Mouse (Mus musculus): ENCODE results near the gene Wfdc3.
"Not testable (repeated sequence)": the region's sequence is repeated elsewhere in the genome, so short reads cannot be mapped to it uniquely, and the experiment has no call there.

Wfdc3 gene

DNA sequence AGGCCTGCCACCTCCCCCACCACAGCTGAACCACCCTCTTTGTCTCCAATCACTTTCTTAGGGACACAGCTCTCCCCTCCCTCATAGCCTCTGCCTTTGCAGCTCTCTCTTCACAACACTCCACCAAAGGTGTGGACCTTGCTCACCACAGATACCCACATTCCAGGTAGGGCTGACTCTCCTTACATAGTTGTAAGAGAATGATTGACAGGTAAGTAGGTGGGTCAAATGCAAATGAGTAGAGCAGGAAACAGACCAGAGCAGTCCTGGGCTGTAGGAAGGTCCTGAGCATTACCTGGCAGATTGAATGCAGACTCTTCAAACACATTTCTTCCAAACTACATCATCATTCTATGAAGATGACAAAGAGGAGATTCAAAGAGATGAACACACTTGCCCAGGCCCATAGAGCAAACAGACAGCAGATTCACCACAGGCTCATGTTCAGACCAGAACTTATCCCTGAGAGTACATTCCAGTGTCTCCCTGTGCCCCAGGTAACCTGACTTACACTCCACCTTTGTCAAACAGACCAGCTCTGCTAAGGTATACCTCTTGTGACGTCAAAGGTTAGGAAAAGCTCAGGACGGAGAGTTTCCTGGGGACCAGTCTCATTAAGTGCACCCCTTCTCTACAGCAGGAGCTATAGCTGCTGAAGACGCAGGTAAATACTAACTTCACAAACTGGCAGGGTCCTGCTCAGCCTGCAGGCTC is 8.2 kb downstream of the Wfdc3 start:
- DNase-seq (ENCODE audit: low spot score): no peak

DNA sequence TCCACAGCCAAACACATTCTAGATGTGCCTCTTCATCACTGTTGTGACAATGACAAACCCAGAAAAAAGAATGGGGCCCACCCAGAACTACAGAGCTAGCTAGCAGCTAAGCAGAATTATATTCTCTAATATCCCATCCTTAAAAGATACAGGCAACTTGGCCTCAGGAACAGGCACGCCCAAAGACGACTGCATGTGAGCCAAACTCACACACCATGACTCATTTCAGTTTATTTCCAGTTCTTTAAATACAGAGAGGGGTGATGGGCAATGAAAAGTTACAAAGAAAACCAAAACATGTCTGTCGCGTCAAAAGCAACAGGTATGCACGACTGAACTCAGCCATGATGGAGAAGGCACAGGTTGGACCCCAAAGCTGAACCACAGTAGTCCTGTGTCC is 10.3 kb downstream of the Wfdc3 start:
- no peak for DNase-seq (ENCODE audit: low spot score)

DNA sequence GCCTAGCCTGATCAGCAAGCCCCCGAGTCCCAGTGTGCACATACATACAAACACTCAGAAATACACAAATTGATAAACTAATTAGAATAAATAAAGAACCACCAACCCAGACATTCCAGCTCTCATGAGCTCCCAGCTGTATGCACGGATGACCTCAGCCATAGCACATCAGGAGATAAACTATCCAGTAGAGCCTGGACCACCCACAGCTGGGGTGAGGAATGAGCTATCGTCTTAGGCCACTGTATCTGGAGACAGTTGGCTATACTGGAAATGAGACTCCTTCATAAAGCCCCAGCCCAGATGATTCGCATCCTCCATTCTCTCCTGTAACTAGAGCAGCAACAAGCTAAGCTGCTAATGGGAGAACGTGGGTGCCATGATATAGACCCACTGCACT is 10.9 kb downstream of the Wfdc3 start:
- no peak for DNase-seq (ENCODE audit: low spot score)

DNA sequence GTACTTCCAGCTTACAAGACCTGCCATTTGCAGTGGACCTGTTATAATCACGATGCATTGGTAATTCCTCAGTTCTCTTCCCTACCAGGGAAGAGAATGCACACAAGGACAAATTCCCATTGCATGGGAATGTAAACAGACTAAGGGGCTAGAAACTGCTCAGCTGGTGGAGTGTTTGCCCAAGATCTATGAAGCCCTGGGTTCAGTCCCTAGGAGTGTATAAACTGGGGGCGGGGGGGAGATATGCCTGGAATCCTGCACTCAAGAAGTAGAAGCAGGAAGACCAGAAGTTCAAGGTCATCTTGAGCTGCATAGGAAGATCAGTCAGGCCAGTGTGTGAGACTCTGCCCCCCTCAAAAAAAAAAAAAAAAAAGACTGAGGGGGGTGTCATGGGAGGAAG is 12.5 kb downstream of the Wfdc3 start:
- no peak for DNase-seq (ENCODE audit: low spot score)

DNA sequence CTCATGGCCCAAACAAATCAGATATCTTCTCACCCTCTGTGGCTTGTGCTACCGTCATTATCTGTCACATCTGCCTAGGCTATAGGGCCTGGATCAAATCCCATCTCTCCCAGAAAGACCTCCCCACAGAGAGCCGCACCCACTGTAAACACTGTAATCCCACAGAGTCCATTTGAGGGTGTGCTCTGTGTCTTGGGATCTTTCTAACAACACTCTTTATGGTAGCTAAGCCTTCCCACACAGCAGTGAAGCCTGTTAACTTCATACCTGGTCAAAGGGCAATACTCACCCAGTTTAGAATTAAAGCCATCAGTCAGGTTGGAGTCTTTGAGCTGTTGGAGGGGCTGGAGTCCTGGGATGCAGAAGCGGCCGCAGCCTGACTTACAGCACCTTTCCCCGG is 14.0 kb downstream of the Wfdc3 start:
- no peak for DNase-seq (ENCODE audit: low spot score)

DNA sequence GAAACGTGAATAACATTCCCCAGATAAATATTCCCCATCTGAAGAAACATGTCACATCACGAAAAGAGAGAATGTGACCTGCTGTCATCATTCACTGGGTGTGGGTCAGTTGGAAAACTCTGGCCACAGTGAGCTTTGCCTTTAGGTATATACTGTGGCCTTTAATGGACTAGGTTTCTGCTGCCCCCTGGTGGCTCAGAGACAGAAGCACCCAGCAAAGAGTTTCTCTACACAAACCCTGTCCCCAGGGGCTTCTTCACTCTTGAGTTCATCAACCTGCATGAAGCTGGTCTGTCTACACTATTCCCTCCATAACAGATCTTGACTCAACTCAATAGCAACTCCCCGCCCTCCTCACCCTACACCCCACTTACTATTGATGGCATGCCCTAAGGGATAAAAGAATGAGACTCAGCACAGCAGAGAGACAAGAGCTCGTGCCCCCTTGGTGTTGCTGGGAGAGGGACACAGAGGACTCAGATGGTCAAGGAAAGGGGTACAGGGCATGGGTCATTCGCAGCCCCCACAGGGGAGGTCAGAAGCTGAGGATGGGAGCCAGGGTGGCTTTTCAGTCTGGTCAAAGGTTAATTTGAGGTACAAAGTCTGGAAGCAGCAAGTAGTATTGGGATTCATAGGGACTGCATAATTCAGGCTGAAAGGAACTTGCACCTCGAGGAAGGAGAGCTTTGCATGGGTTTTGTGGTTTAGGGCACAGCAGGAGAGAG is 19.7 kb downstream of the Wfdc3 start:
- DNase-seq (ENCODE audit: low spot score): peak; percentile 67

DNA sequence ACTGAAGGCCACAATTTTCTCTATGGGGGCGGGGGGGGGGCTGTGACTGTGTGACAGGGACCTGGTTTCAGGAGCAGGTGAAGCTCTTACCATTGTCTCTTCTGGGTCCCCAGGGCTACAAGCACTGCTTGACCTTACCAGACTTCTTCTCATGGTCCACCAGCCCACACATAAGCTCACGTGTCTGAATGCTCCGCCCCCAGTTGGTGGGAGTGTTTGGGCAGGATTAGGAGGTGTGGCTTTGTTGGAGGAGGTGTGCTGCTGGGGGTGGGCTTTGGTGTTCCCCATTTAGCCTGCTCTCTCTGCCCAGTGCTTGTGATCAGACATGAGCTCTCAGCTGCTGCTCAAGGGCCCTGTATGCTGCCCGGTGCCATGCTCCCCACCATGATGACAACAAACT is 22.5 kb downstream of the Wfdc3 start:
- DNase-seq (ENCODE audit: low spot score): no peak

DNA sequence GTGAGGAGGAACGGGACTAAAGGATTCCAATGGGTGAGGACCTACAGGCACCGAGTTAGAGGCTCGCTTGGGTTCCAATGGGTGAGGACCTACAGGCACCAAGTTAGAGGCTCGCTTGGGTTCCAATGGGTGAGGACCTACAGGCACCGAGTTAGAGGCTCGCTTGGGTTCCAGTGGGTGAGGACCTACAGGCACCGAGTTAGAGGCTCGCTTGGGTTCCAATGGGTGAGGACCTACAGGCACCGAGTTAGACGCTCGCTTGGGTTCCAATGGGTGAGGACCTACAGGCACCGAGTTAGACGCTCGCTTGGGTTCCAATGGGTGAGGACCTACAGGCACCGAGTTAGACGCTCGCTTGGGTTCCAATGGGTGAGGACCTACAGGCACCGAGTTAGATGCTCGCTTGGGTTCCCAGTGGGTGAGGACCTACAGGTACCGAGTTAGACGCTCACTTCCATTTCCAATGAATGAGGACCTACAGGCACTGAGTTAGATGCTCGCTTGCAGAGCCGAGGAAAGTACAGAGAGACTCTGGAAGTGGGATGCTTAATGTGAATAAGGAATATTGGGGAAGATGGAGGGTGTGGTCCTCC is 29.4 kb downstream of the Wfdc3 start:
- DNase-seq (ENCODE audit: low spot score): not testable (repeated sequence)

DNA sequence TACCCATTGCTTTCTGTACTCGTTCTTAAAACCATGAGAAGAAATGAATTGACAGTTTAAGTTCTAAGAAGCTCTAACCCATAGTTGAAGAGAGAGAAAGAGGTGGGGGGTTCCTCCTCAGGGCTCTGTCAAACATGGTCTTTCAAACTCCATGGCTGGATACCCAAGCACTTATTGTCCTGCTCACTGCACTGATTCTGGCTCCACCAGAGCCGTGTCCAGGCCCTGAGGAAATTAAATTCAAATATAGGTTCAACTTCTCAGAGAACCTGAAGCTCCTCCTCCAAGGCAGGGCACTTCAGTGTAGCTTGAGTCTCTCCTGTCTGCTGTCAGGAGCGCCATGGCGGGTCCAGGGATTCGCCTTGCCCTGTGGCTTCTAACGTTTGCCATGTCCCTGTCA is 30.7 kb downstream of the Wfdc3 start, which contains the start of gene Spint5:
Gene Spint5 (plus strand): TSS at position 301 of the 400 bp plus-strand sequence.
- no peak for DNase-seq (ENCODE audit: low spot score)

DNA sequence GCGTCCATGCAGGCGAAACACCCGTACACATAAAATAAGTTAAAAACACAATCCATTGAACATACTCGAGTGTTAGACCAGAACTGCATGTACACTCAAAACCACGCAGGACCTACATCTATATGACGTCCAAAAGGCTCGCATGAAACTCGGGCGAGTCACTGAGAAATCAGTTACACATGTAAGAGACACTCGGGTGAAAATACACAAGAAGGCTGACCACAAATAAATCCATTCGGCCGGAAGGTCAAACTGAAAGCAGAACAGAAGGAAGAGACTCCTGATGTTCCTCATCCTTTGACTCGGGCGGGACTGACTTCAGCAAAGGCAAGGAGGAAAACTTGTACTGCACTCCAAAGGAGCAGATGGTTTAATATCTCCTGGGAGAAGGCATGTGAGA is 39.7 kb downstream of the Wfdc3 start:
- no peak for DNase-seq (ENCODE audit: low spot score)

DNA sequence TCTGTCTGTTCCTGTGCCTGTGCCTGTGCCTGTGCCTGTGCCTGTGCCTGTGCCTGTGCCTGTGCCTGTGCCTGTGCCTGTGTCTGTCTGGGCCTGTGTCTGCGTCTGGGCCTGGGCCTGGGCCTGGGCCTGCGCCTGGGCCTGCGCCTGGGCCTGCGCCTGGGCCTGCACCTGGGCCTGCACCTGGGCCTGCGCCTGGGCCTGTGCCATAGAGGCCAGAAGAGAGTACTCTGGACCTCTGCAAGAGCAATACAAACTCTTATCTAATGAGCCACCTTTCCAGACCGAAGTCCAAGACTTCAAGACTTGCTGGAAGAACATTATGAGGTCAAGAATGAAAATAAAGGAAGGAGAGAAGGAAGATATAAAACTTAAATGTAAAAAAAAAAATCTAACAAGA is 40.4 kb downstream of the Wfdc3 start:
- DNase-seq (ENCODE audit: low spot score): no peak

DNA sequence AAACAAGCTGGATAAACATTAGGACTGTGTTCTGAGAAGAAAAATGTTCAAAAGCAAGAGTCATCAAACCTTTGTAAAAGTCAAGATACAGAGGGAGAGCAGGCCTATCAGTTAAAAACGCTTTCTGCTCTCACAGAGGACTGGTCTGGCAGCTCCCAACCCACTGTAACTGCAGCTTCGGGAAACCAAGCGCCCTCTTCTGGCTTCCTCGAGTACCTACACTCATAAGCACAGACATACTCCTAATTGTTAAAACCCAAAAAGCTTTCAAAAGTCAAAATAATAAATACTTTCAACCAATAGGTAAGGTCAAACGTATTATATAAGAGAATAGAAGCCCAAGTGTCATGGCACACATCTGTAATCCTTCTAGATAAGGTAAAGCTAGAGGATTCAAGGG is 41.5 kb downstream of the Wfdc3 start:
- no peak for DNase-seq (ENCODE audit: low spot score)

DNA sequence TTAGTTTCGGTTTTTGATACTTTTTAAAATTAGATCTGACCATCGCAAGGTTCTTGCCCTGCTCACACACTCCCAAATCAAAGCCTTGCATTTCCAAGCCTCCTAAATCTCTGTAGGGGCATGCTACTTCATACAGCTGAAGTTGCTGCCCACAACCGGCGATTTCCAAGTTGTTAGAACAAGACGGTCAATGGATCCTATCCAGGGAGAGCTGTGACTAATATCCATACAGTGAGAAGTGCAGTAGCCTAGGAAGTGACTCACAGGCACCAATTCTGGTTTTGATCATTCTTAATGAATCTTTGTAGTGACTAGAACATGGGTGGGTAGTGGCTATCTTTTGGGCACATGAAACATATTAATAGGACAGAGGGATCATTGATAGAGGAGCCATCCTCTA is 44.0 kb downstream of the Wfdc3 start:
- DNase-seq (ENCODE audit: low spot score): no peak

DNA sequence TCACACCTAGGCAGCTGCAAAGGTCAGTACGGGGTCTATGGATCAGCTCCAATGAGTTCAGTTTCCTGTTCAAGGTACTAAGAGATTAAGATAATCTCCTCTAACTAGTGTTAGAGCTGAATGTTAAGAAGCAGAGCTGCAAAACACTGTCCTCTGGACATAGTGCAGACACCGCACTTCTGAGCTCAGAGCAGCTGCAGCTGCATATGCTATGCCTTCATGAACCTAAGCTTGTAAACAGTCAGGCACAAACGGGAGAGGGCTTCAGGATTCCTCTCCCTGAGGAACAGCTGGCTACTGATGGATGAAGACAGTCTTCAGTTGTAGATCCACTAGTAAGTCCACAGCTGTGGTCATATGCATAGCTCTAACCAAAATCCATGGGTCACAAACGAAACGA is 44.8 kb downstream of the Wfdc3 start:
- no peak for DNase-seq (ENCODE audit: low spot score)

DNA sequence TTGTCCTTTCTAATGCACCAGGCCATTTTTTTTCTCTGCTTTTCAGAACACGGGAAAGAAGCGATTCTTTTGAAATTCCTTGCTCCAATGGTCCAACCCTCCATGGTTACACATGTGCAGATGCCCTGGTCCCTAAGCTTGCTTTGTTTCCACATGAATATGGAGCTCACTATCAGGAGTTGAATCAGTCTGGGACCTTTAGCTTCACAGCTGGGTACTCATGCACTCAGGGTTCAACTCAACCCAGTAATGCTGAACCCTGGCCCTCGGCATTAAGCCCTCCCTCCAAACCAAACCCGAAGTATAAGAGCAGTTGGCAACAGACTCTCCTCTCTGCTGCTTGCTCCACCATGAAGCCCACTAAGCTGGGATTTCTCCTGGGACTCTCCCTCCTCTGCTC is 47.5 kb downstream of the Wfdc3 start, which contains the start of gene Spint4:
Gene Spint4 (plus strand): TSS at position 301 of the 400 bp plus-strand sequence.
- DNase-seq (ENCODE audit: low spot score): no peak

DNA sequence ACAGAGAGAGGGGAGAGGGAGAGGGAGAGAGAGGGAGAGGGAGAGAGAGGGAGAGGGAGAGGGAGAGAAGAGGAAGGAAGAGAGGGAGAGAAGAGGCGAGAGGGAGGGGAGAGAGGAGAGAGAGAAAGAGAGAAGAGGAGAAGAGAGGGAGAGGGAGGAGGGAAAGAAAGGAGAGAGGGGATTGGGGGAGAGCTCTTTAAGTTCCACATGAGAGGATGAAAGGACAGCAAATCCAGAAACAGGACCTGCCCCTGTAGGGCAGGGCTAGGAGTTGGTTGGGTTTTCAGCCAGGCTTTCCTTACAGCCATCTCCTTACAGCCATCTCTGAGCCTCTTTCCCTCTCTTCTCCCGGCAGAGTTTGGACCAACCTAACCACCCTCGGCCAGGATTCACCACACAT is 60.9 kb downstream of the Wfdc3 start, which contains the start of gene Wfdc13:
Gene Wfdc13 (plus strand): TSS at position 301 of the 400 bp plus-strand sequence.
- DNase-seq (ENCODE audit: low spot score): no peak
